Mouse (Mus musculus) lung, postnatal 0 days (tissue): ENCODE results near the gene Stom.

Experiments
- CTCF ChIP-seq: IDR thresholded peaks from 2 replicates; pipeline ENCODE4 v1.5.1; 2016; ENCODE audit warnings: antibody characterized with exemption, mild to moderate bottlenecking
- EP300 ChIP-seq: IDR thresholded peaks from 2 replicates; pipeline ENCODE4 v1.6.1; 2016; ENCODE audit warnings: antibody characterized with exemption, mild to moderate bottlenecking, control low read depth

- TF ChIP-seq CTCF, result no peak
- TF ChIP-seq EP300, result no peak; the same call in 1 of the 2 replicates
These were observed 59.1 kb downstream of the Stom start for GRCm38 (mm10) chr2:35277686-35278085.
